Mouse (Mus musculus): Measurements from ENCODE around the gene 1110002E22Rik.

Gene 1110002E22Rik

GRCm38 (mm10) chr3:138065930-138066329, 1.1 kb downstream of the 1110002E22Rik start:
- DNase-seq (ENCODE audit: low spot score), result no peak

- no peak for DNase-seq (ENCODE audit: low spot score)
Measured at GRCm38 (mm10) chr3:138066348-138066856, 1.6 kb downstream of the 1110002E22Rik start.

- no peak for DNase-seq (ENCODE audit: low spot score)
Measured at GRCm38 (mm10) chr3:138067288-138067687, 2.4 kb downstream of the 1110002E22Rik start, which contains the start of gene Gm5105. Gene Gm5105, minus strand, starts transcription at chr3:138067388.

GRCm38 (mm10) chr3:138068103-138068502, 3.3 kb downstream of the 1110002E22Rik start:
- no peak for DNase-seq (ENCODE audit: low spot score)

- no peak for DNase-seq (ENCODE audit: low spot score)
Measured at GRCm38 (mm10) chr3:138069756-138070511, 5.1 kb downstream of the 1110002E22Rik start.

- no peak for DNase-seq (ENCODE audit: low spot score)
Measured at GRCm38 (mm10) chr3:138071004-138071403, 6.2 kb downstream of the 1110002E22Rik start.

GRCm38 (mm10) chr3:138071476-138072073, 6.7 kb downstream of the 1110002E22Rik start:
- no peak for DNase-seq (ENCODE audit: low spot score)

- no peak for DNase-seq (ENCODE audit: low spot score)
Measured at GRCm38 (mm10) chr3:138074214-138074613, 9.4 kb downstream of the 1110002E22Rik start.

GRCm38 (mm10) chr3:138075209-138075608, 10.4 kb downstream of the 1110002E22Rik start:
- DNase-seq (ENCODE audit: low spot score), result no peak

- no peak for DNase-seq (ENCODE audit: low spot score)
Measured at GRCm38 (mm10) chr3:138077476-138078340, 12.9 kb downstream of the 1110002E22Rik start.

GRCm38 (mm10) chr3:138078701-138079100, 13.8 kb downstream of the 1110002E22Rik start:
- DNase-seq (ENCODE audit: low spot score), result no peak

GRCm38 (mm10) chr3:138083073-138083637, 18.3 kb downstream of the 1110002E22Rik start:
- DNase-seq (ENCODE audit: low spot score), result no peak

GRCm38 (mm10) chr3:138083896-138084295, 19.0 kb downstream of the 1110002E22Rik start:
- no peak for DNase-seq (ENCODE audit: low spot score)

- no peak for DNase-seq (ENCODE audit: low spot score)
Measured at GRCm38 (mm10) chr3:138095301-138095700, 30.4 kb downstream of the 1110002E22Rik start.

- no peak for DNase-seq (ENCODE audit: low spot score)
Measured at GRCm38 (mm10) chr3:138095718-138096117, 30.9 kb downstream of the 1110002E22Rik start.

- no peak for DNase-seq (ENCODE audit: low spot score)
Measured at GRCm38 (mm10) chr3:138096263-138097028, 31.6 kb downstream of the 1110002E22Rik start.

GRCm38 (mm10) chr3:138097718-138098117, 32.9 kb downstream of the 1110002E22Rik start:
- DNase-seq (ENCODE audit: low spot score), result no peak

- DNase-seq (ENCODE audit: low spot score), result no peak
Measured at GRCm38 (mm10) chr3:138101936-138102335, 37.1 kb downstream of the 1110002E22Rik start.

GRCm38 (mm10) chr3:138103690-138104089, 38.8 kb downstream of the 1110002E22Rik start:
- no peak for DNase-seq (ENCODE audit: low spot score)

GRCm38 (mm10) chr3:138105056-138105455, 40.2 kb downstream of the 1110002E22Rik start:
- no peak for DNase-seq (ENCODE audit: low spot score)

- no peak for DNase-seq (ENCODE audit: low spot score)
Measured at GRCm38 (mm10) chr3:138106887-138107286, 42.0 kb downstream of the 1110002E22Rik start.

Data from yolk sac, embryonic 10.5 days (tissue).